Mouse (Mus musculus): ENCODE measurements at regions not wholly inside any gene's neighbourhood (a gene's known extent, or its start where the extent isn't known, plus 50 kb on each side); places are given as distances from the start of the nearest gene placed in this dataset.
A peak's percentile ranks its signal among the peaks of the same experiment; 100 is the strongest.

GRCm38 (mm10) chr15:38378106-38378505 lies 952.8 kb downstream of the 4930447A16Rik start:
- H3K4me3 ChIP-seq (ENCODE audit: low read length), result no peak overlapping the region
- 61% methylated on average over 8 of the region's 8 CpGs for WGBS
- H3K27ac ChIP-seq (ENCODE audit: low read length), result peak overlapping the region; percentile 56; the same call in 1 of the 2 replicates
- H3K9ac ChIP-seq (replicated peaks; ENCODE audit: low read length), result no peak overlapping the region
- no peaks in the 10 kb centered on the region for H3K27me3 ChIP-seq (ENCODE audit: insufficient read depth, low read length)
- H3K36me3 ChIP-seq (ENCODE audit: insufficient read depth, low read length), result no peaks in the 10 kb centered on the region
- peaks cover 13% of the 10 kb centered on the region for H3K4me1 ChIP-seq (ENCODE audit: insufficient read depth, low read length)
- ATAC-seq (ENCODE audit: low FRiP score, low TSS enrichment), result no peak
- no peak overlapping the region for H3K4me2 ChIP-seq (replicated peaks; ENCODE audit: low read depth, low read length)
- H3K9me3 ChIP-seq (ENCODE audit: low read length), result no peaks in the 10 kb centered on the region

- no peaks in the 10 kb centered on the region for H3K9me3 ChIP-seq (ENCODE audit: low read length)
- no peaks in the 10 kb centered on the region for H3K27me3 ChIP-seq (ENCODE audit: insufficient read depth, low read length)
- H3K27ac ChIP-seq (ENCODE audit: low read length), result no peak overlapping the region
- no peak for ATAC-seq (ENCODE audit: low FRiP score, low TSS enrichment)
- H3K9ac ChIP-seq (replicated peaks; ENCODE audit: low read length), result no peak overlapping the region
- no peak overlapping the region for H3K4me2 ChIP-seq (replicated peaks; ENCODE audit: low read depth, low read length)
- WGBS, result 56% methylated on average over 7 of the region's 7 CpGs
- no peak overlapping the region for H3K4me3 ChIP-seq (ENCODE audit: low read length)
- peaks cover 21% of the 10 kb centered on the region for H3K4me1 ChIP-seq (ENCODE audit: insufficient read depth, low read length)
- no peaks in the 10 kb centered on the region for H3K36me3 ChIP-seq (ENCODE audit: insufficient read depth, low read length)
Measured at GRCm38 (mm10) chr15:38387617-38388016, 962.3 kb downstream of the 4930447A16Rik start.

GRCm38 (mm10) chr15:38388436-38388835 lies 963.1 kb downstream of the 4930447A16Rik start:
- Histone ChIP-seq H3K9me3 (ENCODE audit: low read length) (no peaks in the 10 kb centered on the region), H3K9ac (replicated peaks; ENCODE audit: low read length) (no peak overlapping the region), H3K4me1 (ENCODE audit: insufficient read depth, low read length) (peaks cover 21% of the 10 kb centered on the region), H3K27me3 (ENCODE audit: insufficient read depth, low read length) (no peaks in the 10 kb centered on the region), H3K4me3 (ENCODE audit: low read length) (no peak overlapping the region), H3K36me3 (ENCODE audit: insufficient read depth, low read length) (no peaks in the 10 kb centered on the region), H3K4me2 (replicated peaks; ENCODE audit: low read depth, low read length) (no peak overlapping the region), H3K27ac (ENCODE audit: low read length) (no peak overlapping the region)
- no peak for ATAC-seq (ENCODE audit: low FRiP score, low TSS enrichment)
- 90% methylated on average over 7 of the region's 7 CpGs for WGBS

GRCm38 (mm10) chr15:38390450-38390849 lies 965.1 kb downstream of the 4930447A16Rik start:
- no peak for ATAC-seq (ENCODE audit: low FRiP score, low TSS enrichment)
- Histone ChIP-seq H3K36me3 (ENCODE audit: insufficient read depth, low read length) (no peaks in the 10 kb centered on the region), H3K9ac (replicated peaks; ENCODE audit: low read length) (no peak overlapping the region), H3K4me3 (ENCODE audit: low read length) (no peak overlapping the region), H3K27ac (ENCODE audit: low read length) (no peak overlapping the region), H3K4me2 (replicated peaks; ENCODE audit: low read depth, low read length) (no peak overlapping the region), H3K9me3 (ENCODE audit: low read length) (no peaks in the 10 kb centered on the region), H3K27me3 (ENCODE audit: insufficient read depth, low read length) (no peaks in the 10 kb centered on the region), H3K4me1 (ENCODE audit: insufficient read depth, low read length) (peaks cover 3% of the 10 kb centered on the region; the same call in 1 of the 2 replicates)
- 83% methylated on average over 12 of the region's 12 CpGs for WGBS

GRCm38 (mm10) chr15:38391420-38391819 lies 966.1 kb downstream of the 4930447A16Rik start:
- Histone ChIP-seq H3K27ac (ENCODE audit: low read length) (peak overlapping the region; percentile 15; the same call in 1 of the 2 replicates), H3K4me2 (replicated peaks; ENCODE audit: low read depth, low read length) (no peak overlapping the region), H3K4me1 (ENCODE audit: insufficient read depth, low read length) (peaks cover 3% of the 10 kb centered on the region; the same call in 1 of the 2 replicates), H3K4me3 (ENCODE audit: low read length) (no peak overlapping the region), H3K36me3 (ENCODE audit: insufficient read depth, low read length) (no peaks in the 10 kb centered on the region), H3K9me3 (ENCODE audit: low read length) (no peaks in the 10 kb centered on the region), H3K27me3 (ENCODE audit: insufficient read depth, low read length) (no peaks in the 10 kb centered on the region), H3K9ac (replicated peaks; ENCODE audit: low read length) (no peak overlapping the region)
- WGBS, result 49% methylated on average over 6 of the region's 6 CpGs
- ATAC-seq (ENCODE audit: low FRiP score, low TSS enrichment), result peak; percentile 77

GRCm38 (mm10) chr15:38391860-38392259 lies 966.5 kb downstream of the 4930447A16Rik start:
- H3K27me3 ChIP-seq (ENCODE audit: insufficient read depth, low read length), result no peaks in the 10 kb centered on the region
- no peak overlapping the region for H3K9ac ChIP-seq (replicated peaks; ENCODE audit: low read length)
- H3K27ac ChIP-seq (ENCODE audit: low read length), result peak overlapping the region; percentile 15; the same call in 1 of the 2 replicates
- no peaks in the 10 kb centered on the region for H3K9me3 ChIP-seq (ENCODE audit: low read length)
- 41% methylated on average over 4 of the region's 4 CpGs for WGBS
- no peak overlapping the region for H3K4me3 ChIP-seq (ENCODE audit: low read length)
- H3K36me3 ChIP-seq (ENCODE audit: insufficient read depth, low read length), result no peaks in the 10 kb centered on the region
- H3K4me1 ChIP-seq (ENCODE audit: insufficient read depth, low read length), result peaks cover 3% of the 10 kb centered on the region; the same call in 1 of the 2 replicates
- ATAC-seq (ENCODE audit: low FRiP score, low TSS enrichment), result no peak; the same call in 1 of the 2 replicates
- no peak overlapping the region for H3K4me2 ChIP-seq (replicated peaks; ENCODE audit: low read depth, low read length)

- H3K27ac ChIP-seq (ENCODE audit: low read length), result no peak overlapping the region
- no peak; the same call in 1 of the 2 replicates for ATAC-seq (ENCODE audit: low FRiP score, low TSS enrichment)
- H3K36me3 ChIP-seq (ENCODE audit: insufficient read depth, low read length), result no peaks in the 10 kb centered on the region
- no peak overlapping the region for H3K9ac ChIP-seq (replicated peaks; ENCODE audit: low read length)
- H3K27me3 ChIP-seq (ENCODE audit: insufficient read depth, low read length), result no peaks in the 10 kb centered on the region
- no peak overlapping the region for H3K4me2 ChIP-seq (replicated peaks; ENCODE audit: low read depth, low read length)
- no peaks in the 10 kb centered on the region for H3K9me3 ChIP-seq (ENCODE audit: low read length)
- no peak overlapping the region for H3K4me3 ChIP-seq (ENCODE audit: low read length)
- 65% methylated on average over 5 of the region's 5 CpGs for WGBS
- H3K4me1 ChIP-seq (ENCODE audit: insufficient read depth, low read length), result peaks cover 3% of the 10 kb centered on the region; the same call in 1 of the 2 replicates
Measured at GRCm38 (mm10) chr15:38392441-38393149, 967.2 kb downstream of the 4930447A16Rik start.

GRCm38 (mm10) chr15:38398852-38399251 lies 973.5 kb downstream of the 4930447A16Rik start:
- ATAC-seq (ENCODE audit: low FRiP score, low TSS enrichment), result no peak
- no peaks in the 10 kb centered on the region for H3K27me3 ChIP-seq (ENCODE audit: insufficient read depth, low read length)
- 64% methylated on average over 4 of the region's 4 CpGs for WGBS

GRCm38 (mm10) chr15:38402762-38403161 lies 977.4 kb downstream of the 4930447A16Rik start:
- Histone ChIP-seq H3K9ac (replicated peaks; ENCODE audit: low read length) (no peak overlapping the region), H3K27me3 (ENCODE audit: insufficient read depth, low read length) (no peaks in the 10 kb centered on the region), H3K4me2 (replicated peaks; ENCODE audit: low read depth, low read length) (no peak overlapping the region), H3K4me1 (ENCODE audit: insufficient read depth, low read length) (peaks cover 9% of the 10 kb centered on the region; the same call in 1 of the 2 replicates), H3K9me3 (ENCODE audit: low read length) (no peaks in the 10 kb centered on the region), H3K4me3 (ENCODE audit: low read length) (no peak overlapping the region), H3K36me3 (ENCODE audit: insufficient read depth, low read length) (no peaks in the 10 kb centered on the region), H3K27ac (ENCODE audit: low read length) (no peak overlapping the region)
- 87% methylated on average over 1 of the region's 1 CpGs for WGBS
- no peak for ATAC-seq (ENCODE audit: low FRiP score, low TSS enrichment)

More at GRCm38 (mm10) chr15:38398852-38399251, 973.5 kb downstream of the 4930447A16Rik start:
- Histone ChIP-seq H3K9me3 (ENCODE audit: low read length) (no peaks in the 10 kb centered on the region), H3K9ac (replicated peaks; ENCODE audit: low read length) (no peak overlapping the region), H3K4me2 (replicated peaks; ENCODE audit: low read depth, low read length) (no peak overlapping the region), H3K27ac (ENCODE audit: low read length) (no peak overlapping the region), H3K36me3 (ENCODE audit: insufficient read depth, low read length) (no peaks in the 10 kb centered on the region), H3K4me1 (ENCODE audit: insufficient read depth, low read length) (no peaks in the 10 kb centered on the region), H3K4me3 (ENCODE audit: low read length) (no peak overlapping the region)

GRCm38 (mm10) chr15:38403760-38404375 lies 978.5 kb downstream of the 4930447A16Rik start:
- no peaks in the 10 kb centered on the region for H3K9me3 ChIP-seq (ENCODE audit: low read length)
- ATAC-seq (ENCODE audit: low FRiP score, low TSS enrichment), result no peak
- 63% methylated on average over 6 of the region's 6 CpGs for WGBS
- no peaks in the 10 kb centered on the region for H3K36me3 ChIP-seq (ENCODE audit: insufficient read depth, low read length)
- H3K4me1 ChIP-seq (ENCODE audit: insufficient read depth, low read length), result peaks cover 9% of the 10 kb centered on the region; the same call in 1 of the 2 replicates
- H3K27me3 ChIP-seq (ENCODE audit: insufficient read depth, low read length), result no peaks in the 10 kb centered on the region
- no peak overlapping the region for H3K4me2 ChIP-seq (replicated peaks; ENCODE audit: low read depth, low read length)
- H3K9ac ChIP-seq (replicated peaks; ENCODE audit: low read length), result no peak overlapping the region
- no peak overlapping the region for H3K4me3 ChIP-seq (ENCODE audit: low read length)
- no peak overlapping the region for H3K27ac ChIP-seq (ENCODE audit: low read length)

Data from kidney, embryonic 16.5 days (tissue).